Mouse (Mus musculus): ENCODE measurements at regions not wholly inside any gene's neighbourhood (a gene's known extent, or its start where the extent isn't known, plus 50 kb on each side); places are given as distances from the start of the nearest gene placed in this dataset.
A peak's percentile ranks its signal among the peaks of the same experiment; 100 is the strongest.

- DNase-seq (ENCODE audit: low spot score in 2 of 2): peak in 1 of 2 experiments; percentile 52
Measured at GRCm38 (mm10) chr2:168338382-168338781, 56.8 kb upstream of the Kcng1 start.

DNA sequence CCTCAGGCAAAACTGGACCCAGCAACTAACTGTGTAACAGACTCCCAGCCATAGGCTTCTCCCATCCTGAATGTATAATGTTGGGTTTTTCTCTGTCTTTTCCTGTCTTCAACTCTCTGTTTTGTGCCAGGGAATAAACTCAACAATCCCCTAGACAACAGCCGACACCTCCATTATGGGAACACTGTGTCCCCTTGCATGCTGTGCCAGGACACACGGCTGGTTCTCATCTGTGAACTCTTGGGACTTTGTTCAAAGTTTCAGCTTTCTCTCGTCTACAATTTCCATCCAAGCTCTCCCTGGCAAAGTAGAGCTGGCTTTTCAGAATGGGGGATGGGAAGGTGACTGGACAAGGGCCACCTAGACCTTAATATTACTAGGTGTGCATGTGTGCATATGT is 56.1 kb upstream of the Kcng1 start:
- DNase-seq (ENCODE audit: low spot score in 2 of 2): no peak

GRCm38 (mm10) chr2:168335739-168336385 is 54.3 kb upstream of the Kcng1 start:
- no peak for DNase-seq (ENCODE audit: low spot score in 2 of 2)

DNA sequence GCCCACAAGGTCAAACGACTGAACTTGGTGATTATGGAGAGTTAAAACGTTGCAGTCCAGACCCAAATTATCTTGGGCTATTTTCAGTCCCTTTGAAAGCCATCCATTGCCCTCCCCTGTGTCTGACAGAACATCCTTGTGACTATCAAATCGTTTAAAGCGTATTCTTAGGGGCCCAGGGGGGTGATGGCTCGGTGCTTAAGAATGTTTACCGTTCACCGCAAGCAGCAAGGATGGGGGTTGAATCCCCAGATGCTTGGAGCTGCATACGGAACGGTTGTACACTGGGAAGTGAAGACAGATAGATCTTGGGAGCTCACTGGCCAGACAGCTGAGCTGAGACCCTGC is 52.7 kb upstream of the Kcng1 start:
- no peak for DNase-seq (ENCODE audit: low spot score in 2 of 2)

DNA sequence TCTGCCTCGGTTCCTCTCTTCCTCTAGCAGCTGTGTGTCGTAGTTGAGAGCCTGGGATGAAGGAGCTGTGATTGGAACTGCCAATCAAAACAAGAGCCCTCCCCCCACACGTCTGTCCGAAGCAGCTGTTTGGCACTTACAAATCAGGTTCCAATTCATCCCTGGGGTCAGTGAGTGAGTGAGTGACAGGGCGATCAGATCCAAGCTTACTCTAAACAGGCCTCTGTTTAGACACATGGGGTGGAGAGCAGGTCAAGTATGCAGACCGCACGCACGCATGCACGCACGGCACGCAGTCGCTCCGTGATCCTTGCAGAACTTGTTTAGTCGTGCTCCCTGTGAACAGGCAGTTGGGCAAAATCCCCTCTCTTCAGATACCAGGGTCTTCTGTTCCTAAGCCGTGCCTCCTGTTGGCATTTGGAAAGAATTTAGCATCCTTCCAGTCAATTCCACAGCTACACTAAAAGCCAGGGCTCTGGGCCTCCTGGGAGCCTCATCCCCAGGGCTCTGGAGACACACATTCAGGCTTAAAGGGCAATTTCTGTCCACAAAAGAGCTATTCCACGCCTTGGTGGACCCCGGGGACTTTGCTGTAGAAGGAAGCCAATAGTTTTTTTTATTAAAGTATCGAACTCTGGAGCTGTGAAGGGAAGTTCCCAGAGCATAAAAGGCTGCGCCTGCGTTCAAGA is 52.2 kb upstream of the Kcng1 start:
- DNase-seq (ENCODE audit: low spot score in 2 of 2): no peak

GRCm38 (mm10) chr2:168332972-168333371 is 51.4 kb upstream of the Kcng1 start:
- no peak for DNase-seq (ENCODE audit: low spot score in 2 of 2)
